Mouse (Mus musculus): Measurements from ENCODE around the gene Catip. TPM values are rescaled to one million over a fixed set of nuclear protein-coding genes. Genes with fewer than 3 reads are reported as not detected.
A peak's percentile ranks its signal among the peaks of the same experiment; 100 is the strongest.

Gene Catip
- polyA plus RNA-seq, 1 experiment: 6.0 TPM

GRCm38 (mm10) chr1:74341898-74342297 is 20.0 kb upstream of the Catip start:
- DNase-seq (ENCODE audit: extremely low spot score in 1 of 2, low spot score in 1 of 2): no peak

GRCm38 (mm10) chr1:74342308-74342707 is 19.6 kb upstream of the Catip start:
- no peak for DNase-seq (ENCODE audit: extremely low spot score in 1 of 2, low spot score in 1 of 2)

- no peak for DNase-seq (ENCODE audit: extremely low spot score in 1 of 2, low spot score in 1 of 2)
These were observed 18.7 kb upstream of the Catip start for GRCm38 (mm10) chr1:74343161-74343560.

GRCm38 (mm10) chr1:74344163-74344916 is 17.6 kb upstream of the Catip start:
- no peak for DNase-seq (ENCODE audit: extremely low spot score in 1 of 2, low spot score in 1 of 2)

- DNase-seq (ENCODE audit: extremely low spot score in 1 of 2, low spot score in 1 of 2): no peak
These were observed 10.6 kb upstream of the Catip start for GRCm38 (mm10) chr1:74351185-74351769.

- DNase-seq (ENCODE audit: extremely low spot score in 1 of 2, low spot score in 1 of 2): no peak
These were observed 9.3 kb upstream of the Catip start for GRCm38 (mm10) chr1:74352532-74353096.

GRCm38 (mm10) chr1:74353453-74354229 is 8.3 kb upstream of the Catip start:
- DNase-seq (ENCODE audit: extremely low spot score in 1 of 2, low spot score in 1 of 2): no peak

GRCm38 (mm10) chr1:74357531-74357930 is 4.4 kb upstream of the Catip start:
- no peak for DNase-seq (ENCODE audit: extremely low spot score in 1 of 2, low spot score in 1 of 2)

- DNase-seq (ENCODE audit: extremely low spot score in 1 of 2, low spot score in 1 of 2): no peak
These were observed 1.9 kb upstream of the Catip start for GRCm38 (mm10) chr1:74359952-74360517.

- peak in 1 of 2 experiments; percentile 48 for DNase-seq (ENCODE audit: extremely low spot score in 1 of 2, low spot score in 1 of 2)
These were observed 669 bp downstream of the Catip start for GRCm38 (mm10) chr1:74362325-74363229.

GRCm38 (mm10) chr1:74363437-74363836 is 1.5 kb downstream of the Catip start:
- DNase-seq (ENCODE audit: extremely low spot score in 1 of 2, low spot score in 1 of 2): no peak

- DNase-seq (ENCODE audit: extremely low spot score in 1 of 2, low spot score in 1 of 2): no peak
These were observed 2.4 kb downstream of the Catip start for GRCm38 (mm10) chr1:74364270-74364669.

GRCm38 (mm10) chr1:74367886-74368645 is 6.2 kb downstream of the Catip start:
- no peak for DNase-seq (ENCODE audit: extremely low spot score in 1 of 2, low spot score in 1 of 2)

- no peak for DNase-seq (ENCODE audit: extremely low spot score in 1 of 2, low spot score in 1 of 2)
These were observed 8.1 kb downstream of the Catip start for GRCm38 (mm10) chr1:74370040-74370439.

GRCm38 (mm10) chr1:74373372-74373771 is 11.5 kb downstream of the Catip start:
- DNase-seq (ENCODE audit: extremely low spot score in 1 of 2, low spot score in 1 of 2): no peak

GRCm38 (mm10) chr1:74374980-74375379 is 13.1 kb downstream of the Catip start, which contains the start of gene Slc11a1:
Slc11a1 (plus strand) TSS chr1:74375195.
- DNase-seq (ENCODE audit: extremely low spot score in 1 of 2, low spot score in 1 of 2): no peak

- no peak for DNase-seq (ENCODE audit: extremely low spot score in 1 of 2, low spot score in 1 of 2)
These were observed 13.7 kb downstream of the Catip start for GRCm38 (mm10) chr1:74375561-74375960.

GRCm38 (mm10) chr1:74376396-74376795 is 14.5 kb downstream of the Catip start:
- DNase-seq (ENCODE audit: extremely low spot score in 1 of 2, low spot score in 1 of 2): no peak

- no peak for DNase-seq (ENCODE audit: extremely low spot score in 1 of 2, low spot score in 1 of 2)
These were observed 17.2 kb downstream of the Catip start for GRCm38 (mm10) chr1:74379058-74379504.
